Mouse (Mus musculus) liver, adult 2 months (tissue): ENCODE results near the gene Il27ra.

ENCODE experiments used
- CTCF ChIP-seq: fragments of 200-500 bp; IDR thresholded peaks from 2 replicates; pipeline ENCODE4 v1.5.1; 2011; ENCODE audit warnings: low read depth, low read length, control low read depth
- POLR2A ChIP-seq: fragments of 200-500 bp; IDR thresholded peaks from 2 replicates; pipeline ENCODE4 v1.6.1; 2011; ENCODE audit warnings: low read length, control low read depth; ENCODE audit not compliant: insufficient read depth; ENCODE audit errors: extremely low read depth

DNA sequence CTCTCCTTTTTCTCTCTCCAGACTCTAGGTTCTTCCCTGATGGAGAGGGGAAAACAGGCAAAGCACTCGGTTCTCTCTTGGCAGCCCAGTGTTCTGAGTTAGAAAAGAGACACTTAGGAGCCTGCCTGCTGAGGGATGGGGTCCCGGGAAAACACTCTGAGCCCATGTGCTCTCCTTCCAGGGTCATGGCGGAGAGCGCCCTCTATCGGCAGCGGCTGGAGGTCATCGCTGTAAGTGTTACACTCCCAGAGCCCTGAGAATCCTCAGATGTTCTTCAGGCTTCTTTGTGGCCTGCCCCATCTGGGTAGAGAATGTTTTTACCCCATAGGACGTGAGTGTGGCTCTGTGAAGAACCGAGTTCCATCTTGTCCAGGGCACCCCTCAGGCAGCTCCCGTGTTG, 18.2 kb downstream of the Il27ra start:
- TF ChIP-seq POLR2A, result no peak
- TF ChIP-seq CTCF, result peak; percentile 86
